Mouse (Mus musculus): ENCODE results near the gene Kif2a. TPM values are rescaled to one million over a fixed set of nuclear protein-coding genes. Genes with fewer than 3 reads are reported as not detected.
A peak's percentile ranks its signal among the peaks of the same experiment; 100 is the strongest.

The Kif2a gene
- polyA plus RNA-seq, 2 experiments = 16.2 to 19.2 TPM

DNA sequence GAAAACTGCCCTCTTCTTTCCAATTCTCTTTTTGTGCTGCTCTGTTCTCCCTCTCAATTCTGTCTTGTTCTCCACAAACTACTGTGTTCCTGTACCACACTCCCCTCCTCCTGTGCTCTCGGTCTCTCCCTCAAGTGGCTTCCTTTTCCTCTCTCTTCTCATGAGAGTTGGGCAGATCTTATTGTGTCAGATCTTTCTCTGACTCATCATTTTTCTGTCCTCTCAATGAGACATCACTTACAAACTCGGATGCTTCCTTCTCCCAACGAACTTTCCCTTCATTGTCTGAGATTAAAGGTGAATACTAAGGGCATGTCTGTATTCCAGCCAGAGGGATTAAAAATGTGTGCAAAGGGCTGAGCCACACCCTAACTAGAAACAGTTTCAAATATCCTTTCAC, 3.7 kb upstream of the Kif2a start:
- DNase-seq (ENCODE audit: low read depth in 3 of 3, low spot score in 3 of 3) (no peak), ATAC-seq (ENCODE audit: insufficient read depth) (no peak)
- no peaks in the 10 kb centered on the region for H3K9me3 ChIP-seq (ENCODE audit: control insufficient read depth, low read length)
- 7% methylated on average over 3 of the region's 3 CpGs for WGBS (ENCODE audit: insufficient replicate concordance)
- H3K36me3 ChIP-seq (replicated peaks; ENCODE audit: control insufficient read depth, insufficient read depth, low read depth) = no peaks in the 10 kb centered on the region
- no peak overlapping the region for H3K9ac ChIP-seq (replicated peaks)
- peaks cover 10 to 19% of the 10 kb centered on the region in 2 experiments for H3K4me1 ChIP-seq (replicated peaks; ENCODE audit: control insufficient read depth in 2 of 2, insufficient read depth in 2 of 2, low read length in 1 of 2)
- no peaks in the 10 kb centered on the region for H3K27me3 ChIP-seq (ENCODE audit: control insufficient read depth, insufficient read depth, low read length)
- H3K27ac ChIP-seq = no peak overlapping the region
- H3K4me2 ChIP-seq (ENCODE audit: low read depth) = no peak overlapping the region
- no peak overlapping the region for H3K4me3 ChIP-seq (ENCODE audit: insufficient read depth in 1 of 2, low read depth in 2 of 2, low read length in 2 of 2)
- no peak for TF ChIP-seq EP300 (IDR thresholded peaks at IDR 0.05; ENCODE audit: low read depth)
- no peak for TF ChIP-seq CTCF (IDR thresholded peaks at IDR 0.05; ENCODE audit: low read depth)

- WGBS (ENCODE audit: insufficient replicate concordance) = 2% methylated on average over 81 of the region's 97 CpGs
- Histone ChIP-seq H3K36me3 (replicated peaks; ENCODE audit: control insufficient read depth, insufficient read depth, low read depth) (peaks cover 9% of the 10 kb centered on the region), H3K4me2 (ENCODE audit: low read depth) (peak overlapping the region; percentile 97), H3K9me3 (ENCODE audit: control insufficient read depth, low read length) (no peaks in the 10 kb centered on the region), H3K9ac (replicated peaks) (peak overlapping the region; percentile 88), H3K27ac (peak overlapping the region; percentile 80), H3K4me3 (ENCODE audit: insufficient read depth in 1 of 2, low read depth in 2 of 2, low read length in 2 of 2) (peak overlapping the region; percentile 89 to 99), H3K27me3 (ENCODE audit: control insufficient read depth, insufficient read depth, low read length) (no peaks in the 10 kb centered on the region), H3K4me1 (replicated peaks; ENCODE audit: control insufficient read depth in 2 of 2, insufficient read depth in 2 of 2, low read length in 1 of 2) (peaks cover 20 to 33% of the 10 kb centered on the region in 2 experiments)
- peak; percentile 72 to 77 (median 76) for DNase-seq (ENCODE audit: low read depth in 3 of 3, low spot score in 3 of 3)
- TF ChIP-seq CTCF (IDR thresholded peaks at IDR 0.05; ENCODE audit: low read depth) = no peak
- peak; percentile 94 for ATAC-seq (ENCODE audit: insufficient read depth)
These were observed 593 bp upstream of the Kif2a start for GRCm38 (mm10) chr13:107022266-107023171.

DNA sequence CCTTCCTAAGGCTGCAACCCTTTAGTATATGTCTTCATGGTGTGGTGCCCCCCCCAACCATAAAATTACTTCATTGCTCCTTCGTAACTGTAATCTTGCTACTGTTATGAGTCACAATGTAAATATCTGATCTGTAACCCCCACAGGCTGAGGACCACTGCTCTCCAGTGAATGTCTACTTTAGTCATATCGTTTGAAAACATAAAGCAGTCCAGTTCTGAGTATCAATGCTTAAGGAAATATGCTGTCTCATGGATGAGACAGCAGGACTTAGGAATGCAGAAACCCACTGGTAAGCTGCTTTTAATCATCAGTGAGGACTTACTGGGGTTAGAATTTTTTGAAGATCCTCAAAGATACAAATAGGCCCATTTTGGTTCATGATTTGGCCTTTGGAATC, 2.5 kb downstream of the Kif2a start:
- H3K36me3 ChIP-seq (replicated peaks; ENCODE audit: control insufficient read depth, insufficient read depth, low read depth) = peaks cover 13% of the 10 kb centered on the region
- peak overlapping the region; percentile 65 for H3K4me2 ChIP-seq (ENCODE audit: low read depth)
- peaks cover 21 to 26% of the 10 kb centered on the region in 2 experiments for H3K4me1 ChIP-seq (replicated peaks; ENCODE audit: control insufficient read depth in 2 of 2, insufficient read depth in 2 of 2, low read length in 1 of 2)
- H3K27me3 ChIP-seq (ENCODE audit: control insufficient read depth, insufficient read depth, low read length) = no peaks in the 10 kb centered on the region
- DNase-seq (ENCODE audit: low read depth in 3 of 3, low spot score in 3 of 3) (peak; percentile 39 to 51 (median 47)), ATAC-seq (ENCODE audit: insufficient read depth) (no peak; the same call in 1 of the 2 replicates)
- 33% methylated on average over 2 of the region's 2 CpGs for WGBS (ENCODE audit: insufficient replicate concordance)
- peak overlapping the region; percentile 49 for H3K9ac ChIP-seq (replicated peaks)
- H3K4me3 ChIP-seq (ENCODE audit: insufficient read depth in 1 of 2, low read depth in 2 of 2, low read length in 2 of 2) = peak overlapping the region; percentile 40 to 49
- 0 out of 2 replicates have a peak, but pooled peaks have one; percentile 35 for TF ChIP-seq EP300 (IDR thresholded peaks at IDR 0.05; ENCODE audit: low read depth)
- TF ChIP-seq CTCF (IDR thresholded peaks at IDR 0.05; ENCODE audit: low read depth) = no peak
- no peaks in the 10 kb centered on the region for H3K9me3 ChIP-seq (ENCODE audit: control insufficient read depth, low read length)
- peak overlapping the region; percentile 74 for H3K27ac ChIP-seq

DNA sequence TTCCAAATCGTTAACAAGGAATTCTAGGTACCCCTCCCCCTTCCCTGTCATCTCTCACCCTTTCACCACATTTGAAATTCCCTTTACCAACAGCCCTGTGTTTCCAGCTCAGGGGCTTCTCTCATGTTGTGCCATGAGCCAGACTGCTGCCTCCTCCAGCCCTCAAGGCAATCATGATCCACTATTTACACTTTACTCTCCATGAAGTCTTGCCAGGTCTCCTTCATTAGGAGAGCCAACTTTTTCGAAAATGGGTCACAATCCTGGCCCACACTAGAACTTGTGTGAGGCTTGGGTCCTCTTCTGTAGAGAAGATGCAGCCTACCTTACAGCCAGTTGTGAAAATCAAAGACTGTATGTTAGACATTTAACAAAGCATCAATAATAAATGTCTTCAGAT, 8.0 kb downstream of the Kif2a start:
- no peak for DNase-seq (ENCODE audit: low read depth in 3 of 3, low spot score in 3 of 3)
- no peak for TF ChIP-seq EP300 (IDR thresholded peaks at IDR 0.05; ENCODE audit: low read depth)
- no peak for TF ChIP-seq CTCF (IDR thresholded peaks at IDR 0.05; ENCODE audit: low read depth)
- H3K27ac ChIP-seq = no peak overlapping the region

GRCm38 (mm10) chr13:107011618-107012017, 10.3 kb downstream of the Kif2a start:
- Histone ChIP-seq H3K27me3 (ENCODE audit: control insufficient read depth, insufficient read depth, low read length) (no peaks in the 10 kb centered on the region), H3K36me3 (replicated peaks; ENCODE audit: control insufficient read depth, insufficient read depth, low read depth) (peaks cover 9% of the 10 kb centered on the region), H3K4me1 (replicated peaks; ENCODE audit: control insufficient read depth in 2 of 2, insufficient read depth in 2 of 2, low read length in 1 of 2) (peaks cover 31 to 37% of the 10 kb centered on the region in 2 experiments), H3K27ac (no peak overlapping the region), H3K4me3 (ENCODE audit: insufficient read depth in 1 of 2, low read depth in 2 of 2, low read length in 2 of 2) (no peak overlapping the region), H3K9ac (replicated peaks) (no peak overlapping the region), H3K4me2 (ENCODE audit: low read depth) (no peak overlapping the region), H3K9me3 (ENCODE audit: control insufficient read depth, low read length) (no peaks in the 10 kb centered on the region)
- DNase-seq (ENCODE audit: low read depth in 3 of 3, low spot score in 3 of 3) (no peak), ATAC-seq (ENCODE audit: insufficient read depth) (peak; percentile 29; the same call in 1 of the 2 replicates)
- WGBS (ENCODE audit: insufficient replicate concordance) = 62% methylated on average over 2 of the region's 2 CpGs
- TF ChIP-seq EP300 (IDR thresholded peaks at IDR 0.05; ENCODE audit: low read depth) (no peak), CTCF (IDR thresholded peaks at IDR 0.05; ENCODE audit: low read depth) (no peak)

More for the DNA sequence above, 8.0 kb downstream of the Kif2a start:
- Histone ChIP-seq H3K4me3 (ENCODE audit: insufficient read depth in 1 of 2, low read depth in 2 of 2, low read length in 2 of 2) (no peak overlapping the region), H3K36me3 (replicated peaks; ENCODE audit: control insufficient read depth, insufficient read depth, low read depth) (peaks cover 17% of the 10 kb centered on the region), H3K4me2 (ENCODE audit: low read depth) (no peak overlapping the region), H3K9me3 (ENCODE audit: control insufficient read depth, low read length) (no peaks in the 10 kb centered on the region), H3K4me1 (replicated peaks; ENCODE audit: control insufficient read depth in 2 of 2, insufficient read depth in 2 of 2, low read length in 1 of 2) (peaks cover 28 to 34% of the 10 kb centered on the region in 2 experiments), H3K27me3 (ENCODE audit: control insufficient read depth, insufficient read depth, low read length) (no peaks in the 10 kb centered on the region), H3K9ac (replicated peaks) (no peak overlapping the region)
- 55% methylated on average over 2 of the region's 2 CpGs for WGBS (ENCODE audit: insufficient replicate concordance)
- no peak for ATAC-seq (ENCODE audit: insufficient read depth)
